Mouse (Mus musculus) left cerebral cortex, postnatal 36 days (tissue): Measurements from ENCODE around the gene Irf3. TPM values are rescaled to one million over a fixed set of nuclear protein-coding genes. Genes with fewer than 3 reads are reported as not detected.

Experiments
- DNase-seq, 2 experiments: peaks; one replicate each; pipeline ENCODE4 v3.0.0; 2021 to 2022; ENCODE audit warnings: low spot score in 2 of 2, mixed read lengths in 1 of 2
- intact Hi-C: fragments of 180-260 bp; cut with DNase I; formaldehyde crosslinking; loops from one replicate; pipeline ENCODE4 v1.15.1; 2025
- total RNA-seq, 2 experiments: library from RNA; stranded (reverse); gene quantifications; 2 replicates each; pipeline ENCODE4 v1.2.3; 2021

Irf3 gene
- total RNA-seq, 2 experiments from 2014 or later = 29.2 to 38.7 TPM

GRCm38 (mm10) chr7:45000539-45001114 lies 3.2 kb downstream of the Irf3 start:
- intact Hi-C loops = no loop called here
- no peak for DNase-seq

GRCm38 (mm10) chr7:45002440-45002839 lies 5.0 kb downstream of the Irf3 start:
- no peak for DNase-seq
- intact Hi-C loops = no loop called here

GRCm38 (mm10) chr7:45004546-45004945 lies 7.1 kb downstream of the Irf3 start:
- intact Hi-C loops = no loop called here
- no peak for DNase-seq

- no peak for DNase-seq
- intact Hi-C loops = no loop called here
Observed at GRCm38 (mm10) chr7:45005321-45005992, 8.0 kb downstream of the Irf3 start.

- DNase-seq = no peak
- intact Hi-C loops = no loop called here
Observed at GRCm38 (mm10) chr7:45006503-45006902, 9.1 kb downstream of the Irf3 start.

- no peak for DNase-seq
- intact Hi-C loops = no loop called here
Observed at GRCm38 (mm10) chr7:45007141-45007540, 9.7 kb downstream of the Irf3 start.

GRCm38 (mm10) chr7:45007846-45008245 lies 10.4 kb downstream of the Irf3 start:
- no peak for DNase-seq
- intact Hi-C loops = no loop called here

- DNase-seq = no peak
- intact Hi-C loops = no loop called here
Observed at GRCm38 (mm10) chr7:45008411-45008810, 11.0 kb downstream of the Irf3 start.

- intact Hi-C loops = no loop called here
- no peak for DNase-seq
Observed at GRCm38 (mm10) chr7:45012011-45012410, 14.6 kb downstream of the Irf3 start.

GRCm38 (mm10) chr7:45012824-45013223 lies 15.4 kb downstream of the Irf3 start:
- DNase-seq = no peak
- intact Hi-C loops = no loop called here

- no peak for DNase-seq
- intact Hi-C loops = no loop called here
Observed at GRCm38 (mm10) chr7:45013366-45014095, 16.1 kb downstream of the Irf3 start.

- DNase-seq = no peak
- intact Hi-C loops = no loop called here
Observed at GRCm38 (mm10) chr7:45014096-45014451, 16.6 kb downstream of the Irf3 start.

GRCm38 (mm10) chr7:45015344-45015956 lies 18.0 kb downstream of the Irf3 start:
- intact Hi-C loops = loop anchor here (5.0 kb wide), 1 partner anchor 37 kb away; the partner anchor contains the start of gene Prr12
- no peak for DNase-seq

- intact Hi-C loops = loop anchor here (2.0 to 5.0 kb wide), 2 partner anchors 19 to 36 kb away; partner anchors contain the start of genes Irf3 and Prr12
- DNase-seq = peak; percentile 99 to 100
Observed at GRCm38 (mm10) chr7:45015957-45016612, 18.6 kb downstream of the Irf3 start, which contains the start of gene Scaf1. Gene Scaf1, minus strand, starts transcription at chr7:45016363.

GRCm38 (mm10) chr7:45016761-45017160 lies 19.3 kb downstream of the Irf3 start:
- no peak for DNase-seq
- intact Hi-C loops = loop anchor here (2.0 to 5.0 kb wide), 2 partner anchors 20 to 36 kb away; partner anchors contain the start of genes Irf3 and Prr12

GRCm38 (mm10) chr7:45017242-45018061 lies 20.0 kb downstream of the Irf3 start, which contains the start of gene Rras:
Gene Rras, plus strand, starts transcription at chr7:45017961.
- intact Hi-C loops = loop anchor here (2.0 to 5.0 kb wide), 2 partner anchors 21 to 35 kb away; partner anchors contain the start of genes Irf3 and Prr12
- DNase-seq = peak; percentile 81 to 83

GRCm38 (mm10) chr7:45019031-45019571 lies 21.7 kb downstream of the Irf3 start:
- intact Hi-C loops = loop anchor here (5.0 kb wide), 1 partner anchor 33 kb away; the partner anchor contains the start of gene Prr12
- no peak for DNase-seq

- no peak for DNase-seq
- intact Hi-C loops = no loop called here
Observed at GRCm38 (mm10) chr7:45020225-45020624, 22.8 kb downstream of the Irf3 start.
